ENCODE assay signal across 7 mouse cellular contexts in genomic region chr19:28010471-28011395, GRCm38 (mm10). TPM values are rescaled to one million over a fixed set of nuclear protein-coding genes. Genes with fewer than 3 reads are reported as not detected.
A peak's percentile ranks its signal among the peaks of the same experiment; 100 is the strongest.
DNase-seq lines count a peak whose midpoint lies in the region; ATAC-seq lines count a peak whose summit lies in the region.

Rfx3 (minus strand) TSS chr19:28011166.

- peak within 1 kb of the TSS; percentile 64 for H3K4me2 ChIP-seq in hindbrain, embryonic 16.5 days (ENCODE audit: low read length)

- H3K9me3 ChIP-seq in hindbrain, embryonic 16.5 days (ENCODE audit: control insufficient read depth, low read length), result no peaks in the 10 kb centered on the region
- H3K9me3 ChIP-seq in megakaryocyte, embryonic 14.5 days, result no peaks in the 10 kb centered on the region

- no peaks in the 10 kb centered on the region for H3K36me3 ChIP-seq in hindbrain, embryonic 16.5 days (ENCODE audit: control insufficient read depth, insufficient read depth, low read length)
- H3K36me3 ChIP-seq in megakaryocyte, embryonic 14.5 days (replicated peaks; ENCODE audit: low read length), result no peaks in the 10 kb centered on the region

- under 1% methylated on average over 49 of the region's 78 CpGs for WGBS in hindbrain, embryonic 16.5 days

- peak within 1 kb of the TSS; percentile 97 for H3K4me3 ChIP-seq in hindbrain, embryonic 16.5 days (ENCODE audit: low read length)
- peak within 1 kb of the TSS; percentile 99 for H3K4me3 ChIP-seq in megakaryocyte, embryonic 14.5 days (replicated peaks)

- peak within 1 kb of the TSS; percentile 98 for H3K9ac ChIP-seq in hindbrain, embryonic 16.5 days (ENCODE audit: low read depth, low read length)

- peak; percentile 69 for DNase-seq in cerebellum, adult 9-11 months
- DNase-seq in frontal cortex, postnatal 14 days (ENCODE audit: low spot score in 2 of 2), result peak; percentile 19 to 28
- DNase-seq in left cerebral cortex, adult 8-10 months (ENCODE audit: low spot score in 2 of 2), result peak; percentile 38 to 73
- DNase-seq in right cerebral cortex, postnatal 10 days (ENCODE audit: low spot score in 2 of 2), result peak; percentile 59

- H3K27ac ChIP-seq in hindbrain, embryonic 16.5 days (ENCODE audit: low read depth, low read length), result peak within 1 kb of the TSS; percentile 99

- ATAC-seq in activated CD4-positive, CD25-positive, alpha-beta regulatory T cell, adult 4 months, result peak; percentile 47
- ATAC-seq in hindbrain, embryonic 16.5 days, result peak; percentile 90

- H3K4me1 ChIP-seq in hindbrain, embryonic 16.5 days (ENCODE audit: control insufficient read depth, insufficient read depth, low read depth, low read length), result peaks cover 7% of the 10 kb centered on the region; the same call in 1 of the 2 replicates
- H3K4me1 ChIP-seq in megakaryocyte, embryonic 14.5 days, result peaks cover 16% of the 10 kb centered on the region

- H3K27me3 ChIP-seq in hindbrain, embryonic 16.5 days (replicated peaks; ENCODE audit: control insufficient read depth, insufficient read depth, low read length), result no peaks in the 10 kb centered on the region
- H3K27me3 ChIP-seq in megakaryocyte, embryonic 14.5 days (replicated peaks), result no peaks in the 10 kb centered on the region

RNA-seq across cellular contexts. Expression of gene Rfx3, which starts in this region (rescaled TPM):
- 1 to 10 TPM; 4.2 to 4.4 TPM for polyA plus RNA-seq in activated CD4-positive, CD25-positive, alpha-beta regulatory T cell, adult 4 months (2017; shearing (Covaris generic))
- polyA plus RNA-seq in hindbrain, embryonic 16.5 days (2015; fragmentation: Nextera tagmentation; extraction: Ambion mirVana), result 20.4 and 26.8 TPM in 2 replicates
- total RNA-seq in left cerebral cortex, adult 8-10 months (2022), result 10 to 100 TPM; 52.7 to 59.6 (median 56.4) TPM
- 0.43 TPM in 1 of 2 replicates, not detected in the other for polyA plus RNA-seq in megakaryocyte, embryonic 14.5 days (2012; ENCODE audit: insufficient read depth, low replicate concordance)

Comparison
In these comparisons a context has a peak if more than half of its experiments do, and no peak if none do; other contexts are left out.
1. Peak in every context shown above with its lines: DNase-seq, ATAC-seq, H3K4me3 ChIP-seq and H3K27ac ChIP-seq.